9 mouse cellular contexts compared by ENCODE assay signal in the genomic region with DNA sequence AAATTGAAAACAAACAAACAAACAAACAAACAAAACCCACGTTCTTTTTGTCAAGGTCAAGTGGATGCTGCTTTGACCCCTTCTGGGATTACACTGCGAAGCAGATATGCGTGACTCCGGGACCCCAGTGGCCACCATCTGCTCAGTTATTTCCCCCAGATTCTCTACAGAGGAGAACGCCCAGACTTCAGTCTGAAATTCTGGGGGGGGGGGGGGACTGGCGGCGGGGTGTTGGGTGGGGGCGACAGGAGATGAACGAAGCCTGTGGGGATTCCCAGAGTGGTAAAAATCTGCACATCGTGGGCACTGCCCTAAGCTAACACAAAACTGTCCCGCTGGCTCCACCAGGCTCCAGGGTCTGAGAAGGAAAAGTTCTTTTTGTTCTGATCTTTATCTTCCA. TPM values are rescaled to one million over a fixed set of nuclear protein-coding genes. Genes with fewer than 3 reads are reported as not detected.
DNase-seq lines count a peak whose midpoint lies in the region; ATAC-seq and TF ChIP-seq lines count a peak whose summit lies in the region.
"Had no signal": no experiment of that assay in that cellular context is flagged by ENCODE, and none has a peak within 500 bp of the region (broad histone marks: within the 10 kb centered on the region; RNA-seq: fewer than 3 reads in every experiment).

No protein-coding gene starts in this region.

- 5% methylated on average over 11 of the region's 11 CpGs for WGBS in lung, embryonic 16.5 days
- 7% methylated on average over 11 of the region's 11 CpGs for WGBS in intestine, postnatal 0 days
- 2% methylated on average over 11 of the region's 11 CpGs for WGBS in neural tube, embryonic 14.5 days

- H3K4me3 ChIP-seq in lung, embryonic 16.5 days (ENCODE audit: low read length), result peak overlapping the region; percentile 58
- peak overlapping the region; percentile 32; the same call in 1 of the 2 replicates for H3K4me3 ChIP-seq in intestine, postnatal 0 days (ENCODE audit: low read depth, low read length)
- no peak overlapping the region for H3K4me3 ChIP-seq in neural tube, embryonic 14.5 days (ENCODE audit: low read depth, low read length)

- no peaks in the 10 kb centered on the region for H3K9me3 ChIP-seq in lung, embryonic 16.5 days (ENCODE audit: control insufficient read depth, low read length)
- H3K9me3 ChIP-seq in intestine, postnatal 0 days (ENCODE audit: control insufficient read depth), result no peaks in the 10 kb centered on the region
- no peaks in the 10 kb centered on the region for H3K9me3 ChIP-seq in neural tube, embryonic 14.5 days (ENCODE audit: control insufficient read depth, low read length)

- DNase-seq in embryo, embryonic 11 days, result peak; percentile 46
- DNase-seq in embryo, embryonic 9.5 days (ENCODE audit: extremely low spot score), result no peak
- DNase-seq in lung, postnatal 25 days (ENCODE audit: low spot score), result no peak
- no peak for DNase-seq in right cerebral cortex, postnatal 25 days
- DNase-seq: cerebellum, adult 11 months had no signal

- TF ChIP-seq CTCF in intestine, postnatal 0 days (IDR thresholded peaks at IDR 0.05; ENCODE audit: low read depth), result no peak

- no peak overlapping the region for H3K9ac ChIP-seq in lung, embryonic 16.5 days (ENCODE audit: low read length)
- H3K9ac ChIP-seq in intestine, postnatal 0 days (ENCODE audit: low read depth, low read length), result no peak overlapping the region
- no peak overlapping the region for H3K9ac ChIP-seq in neural tube, embryonic 14.5 days (replicated peaks; ENCODE audit: low read depth, low read length)

- peaks cover 18% of the 10 kb centered on the region for H3K4me1 ChIP-seq in lung, embryonic 16.5 days (replicated peaks; ENCODE audit: control insufficient read depth, insufficient read depth, low read length)
- H3K4me1 ChIP-seq in intestine, postnatal 0 days (replicated peaks; ENCODE audit: control insufficient read depth, insufficient read depth, low read length), result no peaks in the 10 kb centered on the region
- peaks cover 16% of the 10 kb centered on the region; the same call in 1 of the 2 replicates for H3K4me1 ChIP-seq in neural tube, embryonic 14.5 days (ENCODE audit: control insufficient read depth, insufficient read depth, low read length)

- peak overlapping the region; percentile 87 for H3K4me2 ChIP-seq in lung, embryonic 16.5 days (ENCODE audit: low read depth, low read length)
- H3K4me2 ChIP-seq in intestine, postnatal 0 days (replicated peaks; ENCODE audit: low read depth), result peak overlapping the region; percentile 84
- H3K4me2 ChIP-seq in neural tube, embryonic 14.5 days (ENCODE audit: low read depth, low read length), result peak overlapping the region; percentile 72; the same call in 1 of the 2 replicates

- no peak for ATAC-seq in lung, embryonic 16.5 days (ENCODE audit: low read depth)
- no peak for ATAC-seq in intestine, postnatal 0 days
- no peak for ATAC-seq in neural tube, embryonic 14.5 days (ENCODE audit: low read depth)
- no peak for ATAC-seq in erythroid progenitor cell, adult 5-6 weeks (replicated peaks; ENCODE audit: low FRiP score, poor library complexity, severe bottlenecking)

- peaks cover 33% of the 10 kb centered on the region for H3K27me3 ChIP-seq in lung, embryonic 16.5 days (ENCODE audit: control insufficient read depth, insufficient read depth, low read depth, low read length)
- peaks cover 45% of the 10 kb centered on the region for H3K27me3 ChIP-seq in intestine, postnatal 0 days (replicated peaks; ENCODE audit: control insufficient read depth, insufficient read depth, low read length)
- H3K27me3 ChIP-seq in neural tube, embryonic 14.5 days (ENCODE audit: control insufficient read depth, insufficient read depth, low read length), result peaks cover 4% of the 10 kb centered on the region; the same call in 1 of the 2 replicates

- no peak overlapping the region for H3K27ac ChIP-seq in lung, embryonic 16.5 days (ENCODE audit: low read length)
- H3K27ac ChIP-seq in intestine, postnatal 0 days (ENCODE audit: low read depth, low read length), result no peak overlapping the region
- H3K27ac ChIP-seq in neural tube, embryonic 14.5 days (ENCODE audit: low read depth, low read length), result no peak overlapping the region

- no peaks in the 10 kb centered on the region for H3K36me3 ChIP-seq in lung, embryonic 16.5 days (ENCODE audit: control insufficient read depth, insufficient read depth, low read length)
- H3K36me3 ChIP-seq in intestine, postnatal 0 days (ENCODE audit: control insufficient read depth, insufficient read depth), result no peaks in the 10 kb centered on the region
- no peaks in the 10 kb centered on the region for H3K36me3 ChIP-seq in neural tube, embryonic 14.5 days (ENCODE audit: control insufficient read depth, insufficient read depth, low read length)

RNA-seq across cellular contexts. Expression of a gene that starts 0.8 kb away (rescaled TPM):
- polyA plus RNA-seq in lung, embryonic 16.5 days (2015; fragmentation: Nextera tagmentation; extraction: Ambion mirVana), result 4.7 and 6.1 TPM in 2 replicates
- polyA plus RNA-seq in intestine, postnatal 0 days (2015; fragmentation: Nextera tagmentation; extraction: Ambion mirVana), result 3.2 and 4.5 TPM in 2 replicates
- polyA plus RNA-seq in neural tube, embryonic 14.5 days (2014; fragmentation: Nextera tagmentation; extraction: Ambion mirVana), result 1.3 and 3.3 TPM in 2 replicates
- total RNA-seq in erythroid progenitor cell, adult 5-6 weeks (2015; ENCODE audit: low replicate concordance), result not detected in 2 replicates
- not detected in 2 replicates for total RNA-seq in erythroid progenitor cell, adult 5-6 weeks (2017; ENCODE audit: low replicate concordance)

RNA-seq across cellular contexts. Expression of a gene that starts 37.3 kb away (rescaled TPM):
- 5.7 and 5.9 TPM in 2 replicates for polyA plus RNA-seq in lung, embryonic 16.5 days (2015; fragmentation: Nextera tagmentation; extraction: Ambion mirVana)
- polyA plus RNA-seq in intestine, postnatal 0 days (2015; fragmentation: Nextera tagmentation; extraction: Ambion mirVana), result 102 and 104 TPM in 2 replicates
- polyA plus RNA-seq in neural tube, embryonic 14.5 days (2014; fragmentation: Nextera tagmentation; extraction: Ambion mirVana), result 22.5 and 23.4 TPM in 2 replicates
- 10.1 and 16.3 TPM in 2 replicates for total RNA-seq in erythroid progenitor cell, adult 5-6 weeks (2015; ENCODE audit: low replicate concordance)
- total RNA-seq in erythroid progenitor cell, adult 5-6 weeks (2017; ENCODE audit: low replicate concordance), result 11.5 and 35.3 TPM in 2 replicates
